Mouse (Mus musculus) CH12.LX (cell line): ENCODE measurements around the gene Spsb4. TPM values are rescaled to one million over a fixed set of nuclear protein-coding genes. Genes with fewer than 3 reads are reported as not detected.

Experiments used
- DNase-seq: peaks from one replicate; pipeline ENCODE4 v3.0.0-alpha.2; 2013; ENCODE audit errors: extremely low read depth
- H3K27ac ChIP-seq: 2 replicates; pipeline ENCODE4 v1.5.1; 2012; ENCODE audit warnings: low read depth, mild to moderate bottlenecking, control low read depth, moderate library complexity; ENCODE audit not compliant: insufficient read depth
- H3K27me3 ChIP-seq: replicated peaks from 2 replicates; pipeline ENCODE3; 2012; ENCODE audit warnings: inconsistent platforms
- H3K36me3 ChIP-seq, 2 experiments: replicated peaks in 1 of 2; 2 replicates each; pipeline versions ENCODE3 to v1.6.1; 2012; ENCODE audit warnings: inconsistent platforms in 1 of 2, low read length in 1 of 2, mild to moderate bottlenecking in 1 of 2, mixed read lengths in 1 of 2, moderate library complexity in 1 of 2; ENCODE audit not compliant: control insufficient read depth in 1 of 2, insufficient read depth in 1 of 2
- H3K4me1 ChIP-seq, 2 experiments: 2 replicates each; pipeline ENCODE4 v1.6.1; 2012; ENCODE audit warnings: inconsistent platforms in 1 of 2, moderate library complexity in 1 of 2; ENCODE audit not compliant: insufficient read depth in 2 of 2, control insufficient read depth in 1 of 2
- H3K4me2 ChIP-seq: 2 replicates; pipeline ENCODE4 v1.6.1; 2012; ENCODE audit warnings: low read depth, mild to moderate bottlenecking, control low read depth; ENCODE audit not compliant: poor library complexity, insufficient read depth, severe bottlenecking
- H3K4me3 ChIP-seq, 3 experiments: fragments of 150-350 bp in 1 of 3; sonication (generic) in 1 of 3; replicated peaks in 1 of 3; 2 replicates each; pipeline versions ENCODE3 to v1.5.1; 2011 to 2012; ENCODE audit warnings: low read depth in 2 of 3, low read length in 2 of 3, mild to moderate bottlenecking in 2 of 3, moderate library complexity in 2 of 3, control low read depth in 1 of 3, improper control_type of control experiment in 1 of 3, inconsistent platforms in 1 of 3, mixed read lengths in 1 of 3; ENCODE audit not compliant: poor library complexity in 1 of 3
- H3K79me2 ChIP-seq: replicated peaks from 2 replicates; pipeline ENCODE4 v1.6.1; 2012; ENCODE audit warnings: mild to moderate bottlenecking, moderate library complexity; ENCODE audit not compliant: control insufficient read depth, poor library complexity, insufficient read depth, severe bottlenecking; ENCODE audit errors: extremely low read depth
- H3K9ac ChIP-seq: 2 replicates; pipeline ENCODE4 v1.6.1; 2012; ENCODE audit warnings: low read depth, mild to moderate bottlenecking, control low read depth, moderate library complexity; ENCODE audit not compliant: insufficient read depth
- H3K9me3 ChIP-seq: replicated peaks from 2 replicates; pipeline ENCODE3; 2012; ENCODE audit warnings: low read length, inconsistent platforms, mixed read lengths
- BHLHE40 ChIP-seq: IDR thresholded peaks from 2 replicates; pipeline ENCODE4 v1.6.1; 2011; ENCODE audit warnings: mild to moderate bottlenecking, low read depth, low read length, improper control_type of control experiment
- CHD1 ChIP-seq: IDR thresholded peaks from 2 replicates; pipeline ENCODE4 v1.6.1; 2012; ENCODE audit warnings: low read depth, low read length, improper control_type of control experiment, inconsistent platforms
- CHD2 ChIP-seq: IDR thresholded peaks from 2 replicates; pipeline ENCODE4 v1.6.1; 2011; ENCODE audit warnings: low read length, improper control_type of control experiment
- CTCF ChIP-seq, 2 experiments: IDR thresholded peaks in 1 of 2; conservative IDR thresholded peaks in 1 of 2; 2 replicates each; pipeline ENCODE4 v1.5.1; 2011 to 2012; ENCODE audit warnings: low read depth in 2 of 2, low read length in 2 of 2, improper control_type of control experiment in 1 of 2, inconsistent platforms in 1 of 2, mild to moderate bottlenecking in 1 of 2, moderate library complexity in 1 of 2
- ELF1 ChIP-seq: IDR thresholded peaks from 2 replicates; pipeline ENCODE4 v1.6.1; 2014; ENCODE audit warnings: low read depth, mild to moderate bottlenecking, inconsistent platforms, low read length, improper control_type of control experiment
- EP300 ChIP-seq: IDR thresholded peaks from 2 replicates; pipeline ENCODE4 v1.6.1; 2011; ENCODE audit warnings: low read length, improper control_type of control experiment
- ETS1 ChIP-seq: conservative IDR thresholded peaks from 2 replicates; pipeline ENCODE4 v1.6.1; 2012; ENCODE audit warnings: low read depth, mild to moderate bottlenecking, inconsistent platforms, low read length, improper control_type of control experiment, moderate library complexity
- GABPA ChIP-seq: IDR thresholded peaks from 2 replicates; pipeline ENCODE4 v1.6.1; 2012; ENCODE audit warnings: low read depth, low read length, improper control_type of control experiment, inconsistent platforms; ENCODE audit not compliant: insufficient replicate concordance
- IRF4 ChIP-seq: IDR thresholded peaks from 2 replicates; pipeline ENCODE4 v1.6.1; 2014; ENCODE audit warnings: low read depth, mild to moderate bottlenecking, inconsistent platforms, low read length, improper control_type of control experiment
- JUN ChIP-seq: IDR thresholded peaks from 2 replicates; pipeline ENCODE4 v1.6.1; 2011; ENCODE audit warnings: low read depth, mild to moderate bottlenecking, low read length, improper control_type of control experiment, moderate library complexity; ENCODE audit not compliant: insufficient read depth
- MAX ChIP-seq: IDR thresholded peaks from 2 replicates; pipeline ENCODE4 v1.6.1; 2011; ENCODE audit warnings: low read length, improper control_type of control experiment
- MAZ ChIP-seq: IDR thresholded peaks from 2 replicates; pipeline ENCODE4 v1.6.1; 2012; ENCODE audit warnings: low read depth, mild to moderate bottlenecking, inconsistent platforms, low read length, improper control_type of control experiment, moderate library complexity
- MEF2A ChIP-seq: IDR thresholded peaks from 2 replicates; pipeline ENCODE4 v1.6.1; 2014; ENCODE audit warnings: low read depth, mild to moderate bottlenecking, inconsistent platforms, low read length, improper control_type of control experiment, borderline replicate concordance
- MXI1 ChIP-seq: IDR thresholded peaks from 2 replicates; pipeline ENCODE4 v1.6.1; 2011; ENCODE audit warnings: mild to moderate bottlenecking, low read depth, low read length, improper control_type of control experiment
- NRF1 ChIP-seq: IDR thresholded peaks from 2 replicates; pipeline ENCODE4 v1.6.1; 2014; ENCODE audit warnings: low read depth, mild to moderate bottlenecking, inconsistent platforms, low read length, improper control_type of control experiment, moderate library complexity
- POLR2AphosphoS2 ChIP-seq: IDR thresholded peaks from 2 replicates; pipeline ENCODE4 v1.6.1; 2011; ENCODE audit warnings: low read depth, low read length, improper control_type of control experiment
- RAD21 ChIP-seq: IDR thresholded peaks from 2 replicates; pipeline ENCODE4 v1.6.1; 2011; ENCODE audit warnings: low read depth, mild to moderate bottlenecking, low read length, improper control_type of control experiment, moderate library complexity
- RCOR1 ChIP-seq: conservative IDR thresholded peaks from 2 replicates; pipeline ENCODE4 v1.6.1; 2012; ENCODE audit warnings: low read depth, mild to moderate bottlenecking, inconsistent platforms, low read length, improper control_type of control experiment
- TBP ChIP-seq: conservative IDR thresholded peaks from 2 replicates; pipeline ENCODE4 v1.6.1; 2011; ENCODE audit warnings: low read depth, low read length, improper control_type of control experiment
- TCF12 ChIP-seq: IDR thresholded peaks from 2 replicates; pipeline ENCODE4 v1.6.1; 2014; ENCODE audit warnings: low read depth, mild to moderate bottlenecking, inconsistent platforms, low read length, improper control_type of control experiment
- UBTF ChIP-seq: IDR thresholded peaks from 2 replicates; pipeline ENCODE4 v1.6.1; 2012; ENCODE audit warnings: low read depth, mild to moderate bottlenecking, inconsistent platforms, low read length, improper control_type of control experiment, moderate library complexity
- USF1 ChIP-seq: IDR thresholded peaks from 2 replicates; pipeline ENCODE4 v1.6.1; 2014; ENCODE audit warnings: low read depth, mild to moderate bottlenecking, inconsistent platforms, low read length, improper control_type of control experiment
- USF2 ChIP-seq: conservative IDR thresholded peaks from 2 replicates; pipeline ENCODE4 v1.6.1; 2011; ENCODE audit warnings: low read depth, low read length, improper control_type of control experiment
- ZC3H11A ChIP-seq: IDR thresholded peaks from 2 replicates; pipeline ENCODE4 v1.6.1; 2012; ENCODE audit warnings: low read depth, mild to moderate bottlenecking, inconsistent platforms, low read length, improper control_type of control experiment
- ZKSCAN1 ChIP-seq: IDR thresholded peaks from 2 replicates; pipeline ENCODE4 v1.6.1; 2012; ENCODE audit warnings: low read depth, inconsistent platforms, low read length, improper control_type of control experiment, borderline replicate concordance
- ZMIZ1 ChIP-seq: IDR thresholded peaks from 2 replicates; pipeline ENCODE4 v1.6.1; 2012; ENCODE audit warnings: low read depth, mild to moderate bottlenecking, inconsistent platforms, low read length, improper control_type of control experiment
- ZNF384 ChIP-seq: IDR thresholded peaks from 2 replicates; pipeline ENCODE4 v1.6.1; 2012; ENCODE audit warnings: low read depth, low read length, improper control_type of control experiment, inconsistent platforms
- dilution Hi-C: fragments of 300-500 bp; cut with MboI; formaldehyde crosslinking; loops from 2 replicates; pipeline ENCODE4 v1.14.3; 2020; ENCODE audit warnings: low sequenced_read_pairs; ENCODE audit not compliant: extremely low pct_unique_long_range_greater_than_20kb, extremely low pct_ligation_motif_present
- in situ Hi-C: fragments of 300-500 bp; cut with MboI; formaldehyde crosslinking; loops from 3 replicates; pipeline ENCODE4 v1.14.3; 2019; ENCODE audit warnings: low sequenced_read_pairs, low pct_ligation_motif_present, low pct_unique_long_range_greater_than_20kb, mixed read lengths
- polyA plus RNA-seq: library from polyadenylated mRNA; unstranded; fragments of >175 nt; gene quantifications from 2 replicates; pipeline ENCODE4 v1.2.1, GENCODE M21; 2012; ENCODE audit warnings: low read depth; ENCODE audit not compliant: insufficient read length
- total RNA-seq, 2 experiments: library from RNA; depleted of rRNA; stranded (reverse); fragments of 300-350 nt in 1 of 2; fragments of >200 nt in 1 of 2; gene quantifications; 2 replicates each; pipeline ENCODE4 v1.2.3; 2012 to 2014

The Spsb4 gene
- total and polyA plus RNA-seq, 3 experiments, result not detected

DNA sequence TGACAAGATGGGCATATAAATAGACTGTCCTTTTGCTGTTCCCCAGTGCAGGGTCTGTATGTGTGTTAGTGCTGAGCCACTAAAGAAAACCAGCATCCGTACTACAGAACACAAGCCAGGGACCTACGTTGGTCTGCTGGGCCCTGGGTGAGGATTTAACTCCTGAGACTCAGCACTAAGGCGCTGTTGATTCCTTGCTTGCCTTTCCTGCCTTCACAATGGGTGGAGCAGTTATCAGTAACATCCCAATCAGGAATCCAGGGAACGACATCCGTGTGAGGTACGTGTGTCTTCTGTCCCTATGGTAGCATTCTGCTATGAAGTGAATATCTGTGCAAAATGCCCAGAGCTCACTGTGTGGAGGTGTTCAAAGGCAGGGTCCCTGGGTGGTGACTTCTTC is 8.2 kb downstream of the Spsb4 start:
- H3K9me3 ChIP-seq, result peaks cover 12% of the 10 kb centered on the region
- H3K27ac ChIP-seq, result no peak overlapping the region
- no peak overlapping the region for H3K9ac ChIP-seq
- H3K4me3 ChIP-seq, result no peak overlapping the region
- dilution Hi-C loops (no loop called here), in situ Hi-C loops (no loop called here)
- H3K4me1 ChIP-seq, result peaks cover 0 to 12% of the 10 kb centered on the region in 2 experiments; a peak in 2 of 4 replicates
- DNase-seq, result no peak
- no peak overlapping the region for H3K4me2 ChIP-seq
- H3K79me2 ChIP-seq, result no peaks in the 10 kb centered on the region
- no peaks in the 10 kb centered on the region for H3K36me3 ChIP-seq
- TF ChIP-seq MXI1 (no peak), BHLHE40 (no peak), MAX (no peak), JUN (no peak), ZC3H11A (no peak), POLR2AphosphoS2 (no peak), ZNF384 (no peak), ELF1 (no peak), USF1 (no peak), EP300 (no peak), RAD21 (no peak), TBP (no peak), IRF4 (no peak), ZMIZ1 (no peak), GABPA (no peak), ZKSCAN1 (no peak), MEF2A (no peak), MAZ (no peak), CHD1 (no peak), USF2 (no peak)
- peaks cover 25% of the 10 kb centered on the region for H3K27me3 ChIP-seq

DNA sequence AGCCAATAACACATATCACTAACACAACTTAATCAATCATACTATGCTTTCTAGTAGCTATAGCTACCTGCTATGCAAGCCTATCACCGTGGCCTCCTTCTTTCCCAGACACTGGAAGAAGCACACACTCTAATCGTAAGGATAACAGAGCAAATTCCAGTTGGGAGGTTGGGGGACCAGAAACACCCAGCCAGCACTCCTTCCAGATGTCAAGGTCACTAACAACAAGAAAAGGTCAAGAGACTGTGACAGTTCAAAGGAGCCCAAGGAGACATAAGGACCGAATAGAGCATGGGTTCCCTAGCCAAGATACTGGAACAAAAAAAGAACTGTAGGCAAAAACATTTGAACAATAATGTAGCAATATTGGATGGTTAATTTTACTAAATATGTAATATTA is 13.9 kb downstream of the Spsb4 start:
- Histone ChIP-seq H3K4me3 (no peak overlapping the region), H3K79me2 (no peaks in the 10 kb centered on the region), H3K27ac (no peak overlapping the region), H3K27me3 (peaks cover 15% of the 10 kb centered on the region), H3K9ac (no peak overlapping the region)
- DNase-seq, result no peak
- in situ Hi-C loops, result no loop called here
- dilution Hi-C loops, result no loop called here
- TF ChIP-seq BHLHE40, result no peak
- TF ChIP-seq ZC3H11A, result no peak
- no peak for TF ChIP-seq ZMIZ1
- TF ChIP-seq CHD2, result no peak
- TF ChIP-seq NRF1, result no peak
- no peak for TF ChIP-seq TCF12
- TF ChIP-seq UBTF, result no peak
- TF ChIP-seq USF2, result no peak
- TF ChIP-seq RAD21, result no peak
- no peak for TF ChIP-seq IRF4
- TF ChIP-seq USF1, result no peak
- TF ChIP-seq RCOR1, result no peak
- no peak for TF ChIP-seq ETS1
- no peak for TF ChIP-seq CHD1
- TF ChIP-seq ELF1, result no peak
- TF ChIP-seq MAX, result no peak
- no peak for TF ChIP-seq POLR2AphosphoS2
- TF ChIP-seq CTCF (conservative IDR thresholded peaks at IDR 0.05 in 1 of 2, IDR thresholded peaks at IDR 0.05 in 1 of 2; ENCODE audit: low read depth in 2 of 2, low read length in 2 of 2), result no peak
- TF ChIP-seq, all 38 proteins: peak for 0
- no peaks in the 10 kb centered on the region for H3K36me3 ChIP-seq
- H3K4me2 ChIP-seq, result no peak overlapping the region
- peaks cover 0 to 2% of the 10 kb centered on the region in 2 experiments; a peak in 1 of 4 replicates for H3K4me1 ChIP-seq
- H3K9me3 ChIP-seq, result peaks cover 12% of the 10 kb centered on the region
